Mouse (Mus musculus) midbrain, embryonic 11.5 days (tissue): ENCODE data around the gene Csn1s2a. TPM values are rescaled to one million over a fixed set of nuclear protein-coding genes. Genes with fewer than 3 reads are reported as not detected.

Experiments
- polyA plus RNA-seq: library from polyadenylated mRNA; unstranded; fragments of >200 nt; fragmentation: Nextera tagmentation; extraction: Ambion mirVana; gene quantifications from 2 replicates; pipeline ENCODE4 v1.2.1, GENCODE M21; 2014

Csn1s2a gene
- polyA plus RNA-seq, 1 experiment from 2014 or later, result not detected

Other genes with a start within 250 kb of the Csn1s2a start
- not detected in 2 replicates for gene Sult1b1, start 236.4 kb upstream of the Csn1s2a start, polyA plus RNA-seq
- not detected in 2 replicates for gene Sult1d1, start 205.5 kb upstream of the Csn1s2a start, polyA plus RNA-seq
- gene Sult1e1, start 183.0 kb upstream of the Csn1s2a start, polyA plus RNA-seq, result not detected in 2 replicates
- not detected in 2 replicates for gene Csn1s1, start 108.4 kb upstream of the Csn1s2a start, polyA plus RNA-seq
- gene Csn2, start 74.9 kb upstream of the Csn1s2a start, polyA plus RNA-seq, result not detected in 2 replicates
- gene Csn1s2b, start 33.5 kb downstream of the Csn1s2a start, polyA plus RNA-seq, result not detected in 2 replicates
- gene Prr27, start 51.1 kb downstream of the Csn1s2a start, polyA plus RNA-seq, result not detected in 2 replicates
- gene Odam, start 110.5 kb downstream of the Csn1s2a start, polyA plus RNA-seq, result not detected in 2 replicates
- gene Csn3, start 151.0 kb downstream of the Csn1s2a start, polyA plus RNA-seq, result 0.23 and 0.33 TPM in 2 replicates
- not detected in 2 replicates for gene 2310003L06Rik, start 194.9 kb downstream of the Csn1s2a start, polyA plus RNA-seq
- not detected in 2 replicates for gene Gm28434, start 194.9 kb downstream of the Csn1s2a start, polyA plus RNA-seq
- gene Cabs1, start 204.9 kb downstream of the Csn1s2a start, polyA plus RNA-seq, result not detected in 2 replicates
- gene Smr3a, start 228.0 kb downstream of the Csn1s2a start, polyA plus RNA-seq, result not detected in 2 replicates